Mouse (Mus musculus): ENCODE results near the gene Nek1.

The Nek1 gene

DNA sequence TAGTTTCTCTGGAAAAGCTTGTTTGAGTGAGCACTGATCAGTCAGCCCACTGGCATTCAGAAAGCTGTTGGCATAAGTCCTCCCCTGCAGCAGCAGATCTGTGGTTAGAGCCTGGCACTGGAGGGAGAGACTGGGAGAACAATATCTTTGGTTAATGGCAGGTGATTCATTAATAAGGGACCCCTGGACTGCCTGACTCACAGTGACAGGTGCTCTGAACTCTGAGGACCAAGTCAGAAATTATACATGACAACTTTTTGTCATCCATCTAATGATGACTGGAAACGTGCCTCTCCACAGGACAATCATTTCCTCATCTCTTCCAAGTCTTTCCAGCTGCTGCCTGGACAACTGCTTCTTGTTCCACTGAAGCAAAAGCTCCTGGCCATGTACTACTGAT lies 163.4 kb downstream of the Nek1 start:
- no peak for DNase-seq (ENCODE audit: low read depth, low spot score)

DNA sequence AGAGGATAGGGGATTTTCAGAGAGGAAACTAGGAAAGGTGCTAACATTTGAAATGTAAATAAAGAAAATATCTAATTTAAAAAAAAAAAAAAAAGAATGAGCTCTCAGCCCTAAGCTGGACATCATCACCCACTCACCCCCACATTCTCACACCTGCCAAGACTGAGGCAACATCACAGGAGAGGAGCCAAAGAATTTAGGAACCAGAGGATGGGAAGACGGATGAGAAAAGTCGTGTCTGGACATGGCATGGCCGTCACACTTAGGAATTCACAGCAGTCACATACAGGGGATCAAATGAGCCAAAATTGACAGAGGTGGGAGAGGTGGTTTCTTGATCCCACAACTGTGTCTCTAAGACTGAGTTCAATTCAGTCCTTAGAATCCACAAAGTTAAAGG lies 165.5 kb downstream of the Nek1 start:
- no peak for DNase-seq (ENCODE audit: low read depth, low spot score)

- DNase-seq (ENCODE audit: low read depth, low spot score) = no peak
These were observed 168.6 kb downstream of the Nek1 start for GRCm38 (mm10) chr8:61161461-61162185.

GRCm38 (mm10) chr8:61162186-61162566 lies 169.2 kb downstream of the Nek1 start:
- DNase-seq (ENCODE audit: low read depth, low spot score) = no peak

GRCm38 (mm10) chr8:61171546-61171945 lies 178.6 kb downstream of the Nek1 start:
- DNase-seq (ENCODE audit: low read depth, low spot score) = no peak

DNA sequence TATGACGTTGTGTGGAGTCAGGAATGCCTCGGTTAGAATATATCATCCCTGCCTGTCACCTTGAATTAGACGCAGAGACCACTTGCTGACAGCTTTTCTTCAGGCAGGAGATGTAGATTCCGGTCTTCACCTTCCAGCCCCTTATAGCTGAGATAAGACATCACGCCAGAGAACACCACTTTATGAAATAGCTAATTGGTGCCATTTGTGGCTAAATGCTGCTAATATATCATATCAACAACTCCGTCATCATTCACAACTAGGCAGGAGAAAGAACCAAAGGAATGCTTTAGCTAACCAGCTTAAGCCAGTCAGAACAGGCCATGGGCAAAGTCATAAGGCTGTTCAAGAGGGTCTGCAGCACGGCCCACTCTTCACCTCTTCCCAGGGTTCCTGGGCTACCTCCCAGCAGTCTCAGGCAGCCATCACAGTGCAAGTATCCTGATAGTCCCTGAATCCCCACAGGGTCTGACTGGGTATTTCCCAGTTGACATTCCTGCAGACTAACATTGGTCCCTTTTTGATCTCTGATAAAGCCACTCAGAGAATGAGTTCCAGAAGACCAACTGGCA lies 181.0 kb downstream of the Nek1 start:
- DNase-seq (ENCODE audit: low read depth, low spot score) = no peak

- no peak for DNase-seq (ENCODE audit: low read depth, low spot score)
These were observed 182.9 kb downstream of the Nek1 start for GRCm38 (mm10) chr8:61175876-61176275.

GRCm38 (mm10) chr8:61177680-61178593 lies 184.9 kb downstream of the Nek1 start:
- no peak for DNase-seq (ENCODE audit: low read depth, low spot score)

DNA sequence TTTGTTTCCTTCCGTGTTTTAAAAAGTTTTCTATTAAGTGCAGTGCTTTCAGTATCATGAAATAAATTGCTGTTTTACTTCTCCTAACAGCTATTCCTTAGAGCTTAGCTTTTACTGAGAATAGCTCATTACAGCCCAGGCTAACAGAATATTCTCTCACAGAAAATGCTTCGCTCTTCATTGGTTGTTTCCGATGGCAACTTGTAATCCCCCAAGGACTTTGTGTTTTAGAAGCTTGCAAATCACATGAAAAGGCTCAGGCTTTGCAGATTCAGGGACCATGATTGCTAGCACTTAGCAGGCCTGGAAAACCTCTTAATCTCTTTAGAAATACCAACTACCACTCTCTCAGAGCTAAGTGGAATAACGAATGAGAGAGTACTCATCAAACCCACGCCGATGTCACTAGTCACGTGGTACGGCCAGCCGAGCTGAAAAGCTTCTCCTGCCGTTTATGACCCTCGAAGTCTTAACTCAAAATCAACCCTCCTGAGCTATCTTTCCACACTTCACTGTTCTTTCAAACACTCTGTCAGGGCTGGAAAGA lies 185.7 kb downstream of the Nek1 start:
- no peak for DNase-seq (ENCODE audit: low read depth, low spot score)

Data from c-Kit-negative CD71-positive TER-119-positive erythroid progenitor cells, embryonic 14.5 days (primary cell).